Mouse (Mus musculus) neural tube, embryonic 13.5 days (tissue): Measurements from ENCODE around the gene Wdfy3. TPM values are rescaled to one million over a fixed set of nuclear protein-coding genes. Genes with fewer than 3 reads are reported as not detected.

Experiments
- ATAC-seq: fragments of 200-750 bp; cut with Nextera tagmentation; 2 replicates; pipeline ENCODE4 v1.8.0; 2017; ENCODE audit warnings: low read depth, mild to moderate bottlenecking, moderate TSS enrichment, moderate library complexity
- H3K27ac ChIP-seq: fragments of 300-500 bp; sonication (generic); replicated peaks from 2 replicates; pipeline ENCODE4 v1.5.1; 2015; ENCODE audit warnings: moderate library complexity, mild to moderate bottlenecking, inconsistent platforms
- H3K27me3 ChIP-seq: fragments of 300-500 bp; sonication (generic); 2 replicates; pipeline ENCODE4 v1.6.1; 2015; ENCODE audit warnings: mild to moderate bottlenecking, inconsistent platforms
- H3K36me3 ChIP-seq: fragments of 300-500 bp; sonication (generic); 2 replicates; pipeline ENCODE4 v1.6.1; 2015; ENCODE audit warnings: mild to moderate bottlenecking, inconsistent platforms
- H3K4me1 ChIP-seq: fragments of 300-500 bp; sonication (generic); replicated peaks from 2 replicates; pipeline ENCODE4 v1.6.1; 2015; ENCODE audit warnings: inconsistent platforms
- H3K4me2 ChIP-seq: fragments of 300-500 bp; sonication (generic); 2 replicates; pipeline ENCODE4 v1.6.1; 2015; ENCODE audit warnings: inconsistent platforms, mild to moderate bottlenecking, moderate library complexity
- H3K4me3 ChIP-seq: fragments of 300-500 bp; sonication (generic); 2 replicates; pipeline ENCODE4 v1.5.1; 2015; ENCODE audit warnings: mild to moderate bottlenecking, inconsistent platforms
- H3K9ac ChIP-seq: fragments of 300-500 bp; sonication (generic); 2 replicates; pipeline ENCODE4 v1.6.1; 2015; ENCODE audit warnings: moderate library complexity, mild to moderate bottlenecking, inconsistent platforms
- H3K9me3 ChIP-seq: fragments of 300-500 bp; sonication (generic); 2 replicates; pipeline ENCODE4 v1.6.1; 2016; ENCODE audit warnings: inconsistent platforms
- WGBS: fragments of 180-500 bp; shearing (Covaris S2); methylation state at CpG from one replicate; pipeline ENCODE4 v1.1.7; 2015; 5-methylcytosine and 5-hydroxymethylcytosine counted together
- polyA plus RNA-seq: library from polyadenylated mRNA; unstranded; fragments of >200 nt; fragmentation: Nextera tagmentation; extraction: Ambion mirVana; gene quantifications from 2 replicates; pipeline ENCODE4 v1.2.1, GENCODE M21; 2015

The Wdfy3 gene
- polyA plus RNA-seq, 1 experiment from 2014 or later: 27.0 TPM

DNA sequence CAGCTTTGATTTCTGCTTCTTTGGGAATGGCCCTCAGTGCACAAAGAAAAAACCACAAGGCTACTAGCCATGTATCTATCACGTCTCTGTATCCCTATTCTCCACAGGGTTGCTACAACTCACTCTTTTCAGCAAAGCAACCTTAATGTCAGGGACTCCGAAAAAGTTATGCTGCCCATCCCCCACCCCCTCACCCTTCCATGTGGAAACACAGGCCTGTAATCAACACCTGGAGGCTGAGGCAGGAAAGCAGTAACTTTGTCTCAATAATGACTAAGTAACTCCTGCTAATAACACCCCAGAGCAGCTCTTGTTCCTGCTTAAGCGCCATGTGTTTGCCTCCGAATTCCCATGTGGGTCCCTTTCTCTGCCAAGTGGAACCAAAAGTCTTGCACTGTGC, 17.3 kb downstream of the Wdfy3 start:
- Histone ChIP-seq H3K27me3 (no peaks in the 10 kb centered on the region), H3K36me3 (no peaks in the 10 kb centered on the region), H3K4me2 (no peak overlapping the region), H3K9ac (no peak overlapping the region), H3K4me3 (no peak overlapping the region), H3K9me3 (no peaks in the 10 kb centered on the region), H3K27ac (no peak overlapping the region), H3K4me1 (peaks cover 52% of the 10 kb centered on the region)
- no peak for ATAC-seq
- WGBS: 72% methylated on average over 4 of the region's 4 CpGs

DNA sequence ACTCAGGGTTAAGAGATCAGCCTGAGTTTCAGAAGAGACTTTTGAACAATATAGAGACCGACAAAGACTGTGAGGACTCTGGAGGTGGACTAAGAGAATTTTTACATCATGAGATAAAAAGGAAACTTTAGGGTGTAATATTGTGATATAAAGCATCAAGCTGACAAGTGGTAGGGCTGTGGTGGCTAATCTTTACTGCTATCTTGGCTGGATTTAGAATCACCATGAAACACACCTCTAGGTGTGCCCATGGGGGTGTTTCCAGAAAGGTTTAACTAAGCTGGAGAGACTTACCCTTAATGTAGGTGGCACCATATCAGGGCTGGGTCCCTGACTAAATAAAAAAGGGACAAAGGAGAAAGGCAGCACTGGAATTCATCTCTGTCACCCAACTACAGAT, 19.0 kb downstream of the Wdfy3 start:
- no peak overlapping the region for H3K9ac ChIP-seq
- H3K9me3 ChIP-seq: no peaks in the 10 kb centered on the region
- no peak overlapping the region for H3K4me3 ChIP-seq
- peaks cover 52% of the 10 kb centered on the region for H3K4me1 ChIP-seq
- H3K27me3 ChIP-seq: no peaks in the 10 kb centered on the region
- H3K36me3 ChIP-seq: no peaks in the 10 kb centered on the region
- no peak overlapping the region for H3K4me2 ChIP-seq
- H3K27ac ChIP-seq: no peak overlapping the region
- 93% methylated on average over 1 of the region's 1 CpGs for WGBS
- no peak for ATAC-seq

DNA sequence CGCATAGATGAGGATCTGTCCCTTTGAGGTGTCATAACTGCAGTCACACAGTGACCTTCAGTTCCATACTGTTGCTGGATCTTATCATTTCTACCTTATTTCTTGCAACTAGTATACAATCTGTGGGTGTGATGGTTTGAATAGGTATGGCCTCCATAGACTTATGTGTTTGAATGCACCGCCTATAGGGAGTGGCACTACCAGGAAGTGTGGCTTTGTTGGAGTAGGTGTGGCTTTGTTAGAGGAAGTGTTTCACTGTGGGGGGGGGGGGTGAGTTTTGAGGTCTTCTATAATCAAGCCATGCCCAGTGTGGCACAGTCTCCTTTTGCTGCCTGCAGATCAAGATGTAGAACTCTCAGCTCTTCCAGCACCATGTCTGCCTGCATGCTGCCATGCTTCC, 21.3 kb downstream of the Wdfy3 start:
- Histone ChIP-seq H3K4me2 (no peak overlapping the region), H3K9me3 (no peaks in the 10 kb centered on the region), H3K4me3 (no peak overlapping the region), H3K4me1 (peaks cover 35% of the 10 kb centered on the region), H3K27ac (no peak overlapping the region; the same call in 1 of the 2 replicates), H3K27me3 (no peaks in the 10 kb centered on the region), H3K9ac (no peak overlapping the region), H3K36me3 (peaks cover 4% of the 10 kb centered on the region; the same call in 1 of the 2 replicates)
- no peak for ATAC-seq
- 94% methylated on average over 2 of the region's 2 CpGs for WGBS

DNA sequence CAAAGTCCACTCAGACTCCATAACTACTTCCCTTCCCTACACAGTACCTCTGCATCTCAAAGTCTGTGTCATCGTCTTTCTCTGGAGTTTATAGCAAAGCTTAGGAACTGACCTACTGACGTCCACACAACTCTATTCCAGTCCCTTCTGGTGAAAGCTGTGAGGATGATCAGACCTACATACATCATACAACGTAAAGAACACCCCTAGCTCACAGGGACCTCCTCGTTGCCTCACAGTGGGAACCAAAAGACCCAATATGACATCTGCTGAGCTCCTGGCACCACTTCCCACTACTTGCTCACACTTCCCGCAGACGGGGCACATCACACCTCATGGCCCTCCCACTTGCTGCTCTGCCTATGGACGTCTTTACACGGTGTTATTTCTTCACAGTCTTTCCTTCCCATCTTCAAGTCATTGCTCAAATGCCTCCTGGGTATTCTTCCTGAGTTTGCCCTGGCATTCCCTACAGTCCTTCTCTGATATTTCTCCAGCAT, 23.1 kb downstream of the Wdfy3 start:
- Histone ChIP-seq H3K4me3 (no peak overlapping the region), H3K27ac (no peak overlapping the region), H3K4me1 (peaks cover 31% of the 10 kb centered on the region), H3K27me3 (no peaks in the 10 kb centered on the region), H3K4me2 (no peak overlapping the region), H3K9me3 (no peaks in the 10 kb centered on the region), H3K9ac (no peak overlapping the region), H3K36me3 (peaks cover 8% of the 10 kb centered on the region; the same call in 1 of the 2 replicates)
- WGBS: 87% methylated on average over 8 of the region's 8 CpGs
- ATAC-seq: 0 out of 2 replicates have a peak, but pooled peaks have one; percentile 9

DNA sequence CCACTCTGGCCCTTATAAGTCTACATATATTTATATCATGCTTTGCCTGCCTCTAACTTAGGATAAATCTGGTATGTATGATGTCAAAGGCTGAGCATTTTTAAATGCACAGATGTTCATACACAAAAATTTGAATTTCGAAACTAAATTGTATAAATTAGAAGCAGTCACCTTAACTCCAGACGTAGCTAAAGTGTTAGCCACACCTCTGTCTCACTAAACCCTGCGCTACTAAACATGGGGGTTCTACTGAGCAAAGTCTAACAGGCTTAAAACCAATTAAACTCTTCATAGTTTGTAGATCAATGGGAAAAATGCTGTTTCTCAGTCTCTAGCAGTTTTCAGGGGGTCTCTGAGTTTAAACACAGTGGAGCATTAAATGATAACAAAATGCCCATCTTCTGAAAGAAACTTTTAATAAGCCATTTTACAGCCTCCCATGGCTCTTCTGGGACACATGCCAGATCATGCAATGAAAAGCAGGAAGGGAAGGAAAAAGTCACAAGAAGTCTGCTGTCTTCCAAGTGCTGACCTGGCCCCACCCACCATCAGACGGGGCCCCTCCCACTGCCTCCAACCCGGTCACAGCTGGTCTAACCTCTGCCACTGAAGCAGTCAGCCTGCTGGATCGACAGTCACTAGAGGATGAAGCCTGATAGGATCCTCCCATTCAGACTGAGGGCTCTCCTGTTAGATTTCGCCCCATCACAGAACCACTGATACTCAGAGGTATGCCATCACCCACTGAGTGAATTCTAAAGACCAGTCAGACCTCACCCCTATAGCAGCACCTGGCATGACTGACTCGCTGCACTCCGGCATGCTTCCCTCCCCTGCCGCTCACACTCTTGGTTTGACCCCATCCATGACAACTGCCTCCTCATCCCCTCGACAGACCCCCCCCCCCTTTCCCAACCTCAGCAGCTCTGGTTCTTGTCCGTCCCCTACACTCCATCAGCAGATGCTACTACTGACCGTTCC, 23.8 kb downstream of the Wdfy3 start:
- H3K9ac ChIP-seq: no peak overlapping the region
- H3K9me3 ChIP-seq: no peaks in the 10 kb centered on the region
- 0 out of 2 replicates have a peak, but pooled peaks have one; percentile 37 for ATAC-seq
- H3K27ac ChIP-seq: no peak overlapping the region; the same call in 1 of the 2 replicates
- H3K36me3 ChIP-seq: peaks cover 15% of the 10 kb centered on the region
- peaks cover 31% of the 10 kb centered on the region for H3K4me1 ChIP-seq
- H3K4me2 ChIP-seq: no peak overlapping the region
- H3K4me3 ChIP-seq: no peak overlapping the region
- WGBS: 80% methylated on average over 13 of the region's 13 CpGs
- no peaks in the 10 kb centered on the region for H3K27me3 ChIP-seq

DNA sequence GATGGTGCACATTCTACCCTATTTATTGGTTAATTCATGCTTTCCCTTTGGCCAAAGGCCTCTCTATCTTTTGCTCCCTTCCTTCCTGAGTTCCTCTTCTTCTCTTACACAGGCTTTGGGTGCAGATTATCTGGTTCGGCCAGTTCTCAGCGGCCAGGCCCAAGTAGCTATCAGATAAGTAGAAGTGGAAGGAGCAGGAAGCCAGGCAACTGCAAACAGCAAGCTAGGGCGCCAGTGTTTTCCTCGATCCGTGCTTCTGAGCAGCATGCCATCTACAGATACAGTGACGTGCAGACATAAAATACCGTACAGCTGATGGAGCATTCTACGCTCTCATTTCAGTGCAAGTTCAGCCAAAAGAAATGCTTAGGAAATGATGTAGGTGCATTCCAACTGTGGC, 24.5 kb downstream of the Wdfy3 start:
- Histone ChIP-seq H3K27ac (no peak overlapping the region), H3K36me3 (peaks cover 22% of the 10 kb centered on the region), H3K9me3 (no peaks in the 10 kb centered on the region), H3K4me1 (peaks cover 31% of the 10 kb centered on the region), H3K27me3 (no peaks in the 10 kb centered on the region), H3K4me3 (no peak overlapping the region), H3K4me2 (no peak overlapping the region), H3K9ac (no peak overlapping the region)
- no peak for ATAC-seq
- 93% methylated on average over 8 of the region's 8 CpGs for whole genome bisulfite sequencing

DNA sequence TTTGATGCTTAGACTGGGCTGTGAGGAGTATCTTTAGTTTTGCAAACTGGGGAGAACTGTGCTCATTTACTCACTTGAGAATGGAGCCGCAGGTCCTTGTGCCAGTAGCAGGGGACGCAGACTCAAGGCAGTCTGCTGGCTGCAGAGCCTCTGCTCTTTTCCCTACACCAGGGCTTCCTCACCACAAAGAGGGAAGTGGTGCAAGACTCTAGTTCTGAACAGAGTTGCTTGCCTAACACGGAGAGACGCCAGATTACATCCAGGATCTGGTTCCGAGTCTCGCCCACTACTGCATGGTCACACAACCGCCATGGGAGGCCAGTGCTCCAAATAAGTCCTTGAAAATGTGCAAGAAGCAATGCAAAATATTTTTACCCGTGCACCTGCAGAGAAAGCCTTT, 36.4 kb downstream of the Wdfy3 start:
- Histone ChIP-seq H3K4me1 (peaks cover 9% of the 10 kb centered on the region; the same call in 1 of the 2 replicates), H3K9me3 (peaks cover 14% of the 10 kb centered on the region; the same call in 1 of the 2 replicates), H3K9ac (no peak overlapping the region), H3K27me3 (no peaks in the 10 kb centered on the region), H3K27ac (no peak overlapping the region), H3K4me3 (no peak overlapping the region), H3K4me2 (no peak overlapping the region), H3K36me3 (peaks cover 96% of the 10 kb centered on the region)
- ATAC-seq: no peak
- 91% methylated on average over 8 of the region's 8 CpGs for WGBS

DNA sequence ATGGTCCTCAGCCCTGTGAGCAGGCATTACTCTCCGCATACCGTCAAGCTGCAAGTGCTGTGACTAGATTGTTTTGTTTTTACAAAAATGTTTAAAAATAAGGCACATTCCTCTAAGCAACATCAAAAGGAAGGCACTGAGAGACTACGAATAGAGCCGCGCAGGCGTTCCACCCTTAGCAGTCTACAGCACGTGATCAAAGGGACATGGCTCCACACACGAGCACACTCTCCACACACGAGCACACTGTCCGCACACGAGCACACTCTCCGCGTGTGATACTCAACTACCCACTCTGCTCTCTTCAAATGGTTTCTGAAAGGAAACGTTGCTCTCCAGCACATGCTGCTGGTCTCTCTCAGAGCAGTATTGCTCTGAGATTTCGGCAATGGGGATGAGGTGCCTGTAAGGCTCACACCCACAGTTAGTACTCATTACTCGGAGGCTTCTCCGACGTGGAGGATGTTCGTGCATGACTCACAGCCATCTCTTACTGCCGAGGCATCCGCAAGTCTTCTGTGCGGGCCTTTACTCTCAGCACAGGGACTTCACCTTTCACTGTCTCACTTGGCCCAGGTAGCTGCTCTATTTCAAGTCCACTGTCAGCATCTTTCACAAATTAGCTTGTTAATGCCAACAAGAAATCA, 37.0 kb downstream of the Wdfy3 start:
- peaks cover 94% of the 10 kb centered on the region for H3K36me3 ChIP-seq
- no peak overlapping the region for H3K4me2 ChIP-seq
- no peak overlapping the region for H3K4me3 ChIP-seq
- no peak overlapping the region for H3K9ac ChIP-seq
- peaks cover 9% of the 10 kb centered on the region; the same call in 1 of the 2 replicates for H3K4me1 ChIP-seq
- no peak for ATAC-seq
- H3K9me3 ChIP-seq: peaks cover 15% of the 10 kb centered on the region; the same call in 1 of the 2 replicates
- no peaks in the 10 kb centered on the region for H3K27me3 ChIP-seq
- H3K27ac ChIP-seq: no peak overlapping the region
- 90% methylated on average over 22 of the region's 22 CpGs for WGBS

DNA sequence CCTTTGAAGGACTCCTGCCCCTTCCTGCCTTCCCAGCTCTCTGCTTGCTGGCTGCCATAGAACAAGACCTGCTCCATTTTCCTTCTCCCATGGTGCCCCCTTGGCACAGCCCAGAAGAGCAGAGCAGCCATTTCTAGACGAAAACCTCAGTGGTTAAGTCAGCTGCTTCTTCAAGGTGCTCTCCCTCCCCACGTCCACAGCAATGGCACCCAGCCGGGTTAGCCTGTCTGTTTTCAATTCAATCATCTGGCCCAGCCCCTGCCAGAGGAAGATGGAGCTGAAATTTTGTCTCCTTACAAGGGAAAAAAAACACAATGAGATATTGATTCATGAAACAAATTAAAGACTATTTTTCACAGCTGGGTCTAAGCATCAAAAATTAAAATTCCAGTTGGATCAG, 37.5 kb downstream of the Wdfy3 start:
- Histone ChIP-seq H3K4me2 (no peak overlapping the region), H3K4me3 (no peak overlapping the region), H3K27me3 (no peaks in the 10 kb centered on the region), H3K36me3 (peaks cover 95% of the 10 kb centered on the region), H3K9ac (no peak overlapping the region), H3K27ac (no peak overlapping the region), H3K9me3 (peaks cover 15% of the 10 kb centered on the region; the same call in 1 of the 2 replicates), H3K4me1 (peaks cover 9% of the 10 kb centered on the region; the same call in 1 of the 2 replicates)
- no peak for ATAC-seq
- WGBS: 80% methylated on average over 3 of the region's 3 CpGs

DNA sequence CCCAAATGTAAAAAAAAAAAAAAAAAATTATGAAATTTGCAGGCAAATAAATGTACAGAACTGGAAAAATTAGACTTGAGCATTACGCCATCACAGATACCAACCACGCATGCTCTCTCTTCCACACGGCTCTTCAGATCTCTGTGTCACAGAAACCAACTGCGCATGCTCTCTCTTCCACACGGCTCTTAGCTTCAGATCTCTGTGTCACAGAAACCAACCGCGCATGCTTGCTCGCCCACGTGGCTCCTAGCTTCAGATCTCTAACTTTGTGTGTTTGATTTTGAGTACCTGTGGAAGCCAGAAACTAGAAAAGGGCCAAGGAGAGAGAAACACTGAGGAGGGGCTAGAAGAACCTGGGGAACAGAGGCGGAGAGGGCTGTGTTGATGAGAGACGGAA, 46.3 kb downstream of the Wdfy3 start:
- no peak overlapping the region for H3K4me2 ChIP-seq
- H3K4me3 ChIP-seq: no peak overlapping the region
- ATAC-seq: no peak
- 98% methylated on average over 11 of the region's 11 CpGs for WGBS
- no peaks in the 10 kb centered on the region for H3K27me3 ChIP-seq
- 0 out of 2 replicates have a peak, but pooled peaks cover 2% of the 10 kb centered on the region for H3K4me1 ChIP-seq
- H3K9ac ChIP-seq: no peak overlapping the region
- no peak overlapping the region for H3K27ac ChIP-seq
- 0 out of 2 replicates have a peak, but pooled peaks cover 1% of the 10 kb centered on the region for H3K9me3 ChIP-seq
- peaks cover 69% of the 10 kb centered on the region for H3K36me3 ChIP-seq

DNA sequence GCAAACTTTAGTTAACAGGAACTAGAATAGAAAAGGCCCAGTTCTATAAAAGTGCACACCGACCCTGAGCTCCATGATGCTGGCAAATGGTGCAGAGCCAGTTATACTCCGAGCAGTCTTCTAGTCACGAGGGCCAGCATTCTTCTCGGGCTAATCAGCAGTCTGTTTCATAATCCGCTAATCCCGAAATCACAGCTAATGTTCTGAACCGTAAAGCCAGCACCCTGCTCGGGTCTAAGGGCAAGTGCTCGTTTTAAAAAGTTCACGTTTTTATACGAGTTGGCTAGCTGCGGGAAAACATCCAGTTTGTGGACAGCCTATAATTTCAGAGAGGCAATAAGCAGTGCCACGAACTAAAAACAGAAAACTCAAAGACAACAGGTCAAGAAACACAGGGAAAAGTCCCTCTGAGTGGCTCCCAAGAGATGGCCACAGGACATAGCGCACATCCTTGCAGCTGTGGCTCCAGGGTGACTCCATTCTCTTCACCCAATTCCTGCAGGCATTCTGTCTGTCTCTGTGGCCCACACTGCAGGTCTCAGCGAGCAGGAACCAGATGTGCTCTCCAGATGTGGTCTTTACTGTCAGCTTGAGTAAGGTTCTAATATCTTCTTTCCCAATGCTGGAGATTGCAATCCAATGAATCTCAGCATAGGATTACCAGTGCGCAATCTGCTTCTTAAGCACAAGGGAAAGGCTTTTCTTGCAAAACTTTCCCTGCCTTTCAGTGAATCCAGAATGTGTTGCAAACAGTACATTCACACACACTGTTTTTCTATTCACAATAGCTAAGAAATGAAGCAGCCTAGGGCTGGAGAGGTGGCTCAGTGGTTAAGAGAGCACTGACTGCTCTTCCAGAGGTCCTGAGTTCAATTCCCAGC, 47.5 kb downstream of the Wdfy3 start:
- 89% methylated on average over 16 of the region's 16 CpGs for WGBS
- Histone ChIP-seq H3K27me3 (no peaks in the 10 kb centered on the region), H3K9ac (no peak overlapping the region), H3K4me2 (no peak overlapping the region), H3K9me3 (no peaks in the 10 kb centered on the region), H3K4me1 (0 out of 2 replicates have a peak, but pooled peaks cover 2% of the 10 kb centered on the region), H3K4me3 (no peak overlapping the region), H3K36me3 (peaks cover 60% of the 10 kb centered on the region), H3K27ac (no peak overlapping the region)
- ATAC-seq: no peak
